Mouse (Mus musculus) forebrain, embryonic 14.5 days (tissue): ENCODE measurements around the gene Rhbdf1. TPM values are rescaled to one million over a fixed set of nuclear protein-coding genes. Genes with fewer than 3 reads are reported as not detected.
A peak's percentile ranks its signal among the peaks of the same experiment; 100 is the strongest.
"Not testable (repeated sequence)": the region's sequence is repeated elsewhere in the genome, so short reads cannot be mapped to it uniquely, and the experiment has no call there.

Experiments
- ATAC-seq: fragments of 200-750 bp; cut with Nextera tagmentation; 2 replicates; pipeline ENCODE4 v1.8.0; 2017; ENCODE audit warnings: mild to moderate bottlenecking, moderate library complexity
- DNase-seq: peaks from one replicate; pipeline ENCODE4 v3.0.0-alpha.2; 2015; ENCODE audit warnings: low spot score
- H3K27ac ChIP-seq: fragments of 300-500 bp; sonication (generic); 2 replicates; pipeline ENCODE4 v1.5.1; 2014; ENCODE audit warnings: low read depth, mild to moderate bottlenecking, control low read depth, low read length, moderate library complexity
- H3K27me3 ChIP-seq: fragments of 300-500 bp; sonication (generic); replicated peaks from 2 replicates; pipeline ENCODE4 v1.6.1; 2014; ENCODE audit warnings: low read length, control low read depth, mixed read lengths; ENCODE audit not compliant: control insufficient read depth, insufficient read depth
- H3K36me3 ChIP-seq: fragments of 300-500 bp; sonication (generic); 2 replicates; pipeline ENCODE4 v1.6.1; 2014; ENCODE audit warnings: low read length, control low read depth; ENCODE audit not compliant: control insufficient read depth, insufficient read depth
- H3K4me1 ChIP-seq: fragments of 300-500 bp; sonication (generic); 2 replicates; pipeline ENCODE4 v1.6.1; 2014; ENCODE audit warnings: antibody characterized with exemption, low read length, control low read depth; ENCODE audit not compliant: control insufficient read depth, insufficient read depth
- H3K4me2 ChIP-seq: fragments of 300-500 bp; sonication (generic); 2 replicates; pipeline ENCODE4 v1.6.1; 2014; ENCODE audit warnings: mild to moderate bottlenecking, control low read depth, low read length
- H3K4me3 ChIP-seq: fragments of 300-500 bp; sonication (generic); 2 replicates; pipeline ENCODE4 v1.5.1; 2014; ENCODE audit warnings: low read depth, low read length, control low read depth
- H3K9ac ChIP-seq: fragments of 300-500 bp; sonication (generic); 2 replicates; pipeline ENCODE4 v1.6.1; 2014; ENCODE audit warnings: mild to moderate bottlenecking, low read length, control low read depth, moderate library complexity
- H3K9me3 ChIP-seq: fragments of 300-500 bp; sonication (generic); replicated peaks from 2 replicates; pipeline ENCODE4 v1.6.1; 2016; ENCODE audit warnings: low read length, control low read depth, mixed read lengths; ENCODE audit not compliant: control insufficient read depth
- WGBS: fragments of 180-500 bp; shearing (Covaris S2); extraction: QIAGEN DNeasy Blood & Tissue Kit; methylation state at CpG from one replicate; pipeline ENCODE4 v1.1.7; 2014; 5-methylcytosine and 5-hydroxymethylcytosine counted together
- polyA plus RNA-seq: library from polyadenylated mRNA; unstranded; fragments of >200 nt; fragmentation: Nextera tagmentation; extraction: Ambion mirVana; gene quantifications from 2 replicates; pipeline ENCODE4 v1.2.1, GENCODE M21; 2014

Gene Rhbdf1
- polyA plus RNA-seq, 1 experiment from 2014 or later = 9.9 TPM

- H3K27ac ChIP-seq = no peak overlapping the region
- H3K9ac ChIP-seq = no peak overlapping the region
- peaks cover 16% of the 10 kb centered on the region for H3K27me3 ChIP-seq
- H3K9me3 ChIP-seq = no peaks in the 10 kb centered on the region
- DNase-seq (no peak), ATAC-seq (no peak)
- no peak overlapping the region for H3K4me2 ChIP-seq
- H3K4me1 ChIP-seq = peaks cover 8% of the 10 kb centered on the region
- H3K36me3 ChIP-seq = no peaks in the 10 kb centered on the region
- WGBS = 89% methylated on average over 10 of the region's 10 CpGs
- no peak overlapping the region for H3K4me3 ChIP-seq
Observed at GRCm38 (mm10) chr11:32219287-32219686, 2.8 kb downstream of the Rhbdf1 start.

- H3K27ac ChIP-seq = no peak overlapping the region
Observed at GRCm38 (mm10) chr11:32218501-32219050, 3.5 kb downstream of the Rhbdf1 start.

GRCm38 (mm10) chr11:32216851-32217250 is 5.2 kb downstream of the Rhbdf1 start:
- ATAC-seq (peak; percentile 64), DNase-seq (peak; percentile 90)
- H3K4me2 ChIP-seq = no peak overlapping the region
- H3K9ac ChIP-seq = no peak overlapping the region
- H3K4me1 ChIP-seq = peaks cover 3% of the 10 kb centered on the region
- H3K9me3 ChIP-seq = no peaks in the 10 kb centered on the region
- 23% methylated on average over 8 of the region's 8 CpGs for WGBS
- no peaks in the 10 kb centered on the region for H3K36me3 ChIP-seq
- no peak overlapping the region for H3K27ac ChIP-seq
- peaks cover 5% of the 10 kb centered on the region; the same call in 1 of the 2 replicates for H3K27me3 ChIP-seq
- H3K4me3 ChIP-seq = no peak overlapping the region

More at GRCm38 (mm10) chr11:32218501-32219050, 3.5 kb downstream of the Rhbdf1 start:
- 43% methylated on average over 6 of the region's 6 CpGs for WGBS
- H3K27me3 ChIP-seq = peaks cover 16% of the 10 kb centered on the region
- no peak overlapping the region; the same call in 1 of the 2 replicates for H3K9ac ChIP-seq
- H3K4me2 ChIP-seq = no peak overlapping the region
- H3K9me3 ChIP-seq = no peaks in the 10 kb centered on the region
- H3K4me1 ChIP-seq = peaks cover 8% of the 10 kb centered on the region
- no peaks in the 10 kb centered on the region for H3K36me3 ChIP-seq
- no peak overlapping the region for H3K4me3 ChIP-seq
- no peak for ATAC-seq
- no peak for DNase-seq

- Histone ChIP-seq H3K9me3 (no peaks in the 10 kb centered on the region), H3K4me2 (no peak overlapping the region), H3K9ac (no peak overlapping the region), H3K27me3 (no peaks in the 10 kb centered on the region), H3K36me3 (peaks cover 2% of the 10 kb centered on the region), H3K4me3 (no peak overlapping the region), H3K27ac (no peak overlapping the region), H3K4me1 (no peaks in the 10 kb centered on the region)
- no peak for ATAC-seq
- no peak for DNase-seq
- 93% methylated on average over 18 of the region's 18 CpGs for WGBS
Observed at GRCm38 (mm10) chr11:32215372-32216162, 6.5 kb downstream of the Rhbdf1 start.

GRCm38 (mm10) chr11:32210623-32211022 is 11.5 kb downstream of the Rhbdf1 start:
- no peak for ATAC-seq
- no peak overlapping the region for H3K27ac ChIP-seq
- H3K9me3 ChIP-seq = no peaks in the 10 kb centered on the region
- no peak overlapping the region for H3K4me3 ChIP-seq
- no peak overlapping the region for H3K4me2 ChIP-seq
- DNase-seq = no peak
- H3K4me1 ChIP-seq = peaks cover 6% of the 10 kb centered on the region
- H3K36me3 ChIP-seq = peaks cover 25% of the 10 kb centered on the region
- H3K9ac ChIP-seq = no peak overlapping the region
- no peaks in the 10 kb centered on the region for H3K27me3 ChIP-seq
- WGBS = 88% methylated on average over 9 of the region's 9 CpGs

GRCm38 (mm10) chr11:32205058-32205873 is 16.8 kb downstream of the Rhbdf1 start, which contains the start of gene Snrnp25:
Gene Snrnp25, plus strand, starts transcription at chr11:32205415.
- H3K4me1 ChIP-seq = peaks cover 11% of the 10 kb centered on the region
- peaks cover 20% of the 10 kb centered on the region for H3K36me3 ChIP-seq
- peak within 1 kb of the TSS; percentile 80 for H3K9ac ChIP-seq
- H3K9me3 ChIP-seq = no peaks in the 10 kb centered on the region
- H3K4me3 ChIP-seq = peak within 1 kb of the TSS; percentile 60
- H3K27ac ChIP-seq = peak within 1 kb of the TSS; percentile 48; the same call in 1 of the 2 replicates
- H3K27me3 ChIP-seq = no peaks in the 10 kb centered on the region
- whole genome bisulfite sequencing = under 1% methylated on average over 52 of the region's 52 CpGs
- peak within 1 kb of the TSS; percentile 81 for H3K4me2 ChIP-seq
- DNase-seq = peak; percentile 99
- ATAC-seq = peak; percentile 100

- no peak overlapping the region for H3K4me2 ChIP-seq
- H3K36me3 ChIP-seq = no peaks in the 10 kb centered on the region
- peaks cover 11% of the 10 kb centered on the region for H3K4me1 ChIP-seq
- H3K9ac ChIP-seq = no peak overlapping the region
- no peaks in the 10 kb centered on the region for H3K27me3 ChIP-seq
- ATAC-seq (no peak), DNase-seq (no peak)
- no peak overlapping the region for H3K4me3 ChIP-seq
- H3K9me3 ChIP-seq = no peaks in the 10 kb centered on the region
- 83% methylated on average over 11 of the region's 11 CpGs for WGBS
- no peak overlapping the region for H3K27ac ChIP-seq
Observed at GRCm38 (mm10) chr11:32201922-32202685, 20.0 kb downstream of the Rhbdf1 start.

GRCm38 (mm10) chr11:32200992-32201391 is 21.1 kb downstream of the Rhbdf1 start:
- not testable (repeated sequence) for H3K4me3 ChIP-seq, ATAC-seq, H3K4me2 ChIP-seq, DNase-seq, H3K4me1 ChIP-seq, H3K9me3 ChIP-seq, H3K27ac ChIP-seq, H3K36me3 ChIP-seq, H3K9ac ChIP-seq, H3K27me3 ChIP-seq
- 83% methylated on average over 1 of the region's 1 CpGs for WGBS
